Mouse (Mus musculus): ENCODE results near the gene Sec14l1.

Sec14l1 gene

DNA sequence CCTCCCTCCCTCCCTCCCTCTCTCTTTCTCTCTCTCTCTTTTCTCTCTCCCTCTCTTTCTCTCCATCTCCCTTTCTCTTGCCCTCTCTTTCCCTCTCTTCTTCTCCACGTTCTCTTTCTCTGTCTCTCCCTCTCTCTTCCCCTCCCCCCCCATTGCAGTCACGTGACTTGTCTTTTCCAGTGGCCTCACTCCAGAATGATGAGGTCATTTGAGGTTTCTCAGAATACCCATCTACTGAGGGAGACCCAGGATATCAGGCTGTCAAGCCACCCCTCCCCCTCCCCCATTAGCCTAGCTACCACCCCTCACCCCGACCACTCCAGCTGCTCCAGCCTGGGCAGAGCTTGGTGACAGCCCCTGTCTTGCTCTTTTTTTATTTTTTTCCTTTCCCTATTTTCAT, 68.3 kb downstream of the Sec14l1 start:
- DNase-seq (ENCODE audit: low spot score): no peak

- DNase-seq (ENCODE audit: low spot score): no peak
Observed at GRCm38 (mm10) chr11:117183841-117184240, 68.9 kb downstream of the Sec14l1 start.

DNA sequence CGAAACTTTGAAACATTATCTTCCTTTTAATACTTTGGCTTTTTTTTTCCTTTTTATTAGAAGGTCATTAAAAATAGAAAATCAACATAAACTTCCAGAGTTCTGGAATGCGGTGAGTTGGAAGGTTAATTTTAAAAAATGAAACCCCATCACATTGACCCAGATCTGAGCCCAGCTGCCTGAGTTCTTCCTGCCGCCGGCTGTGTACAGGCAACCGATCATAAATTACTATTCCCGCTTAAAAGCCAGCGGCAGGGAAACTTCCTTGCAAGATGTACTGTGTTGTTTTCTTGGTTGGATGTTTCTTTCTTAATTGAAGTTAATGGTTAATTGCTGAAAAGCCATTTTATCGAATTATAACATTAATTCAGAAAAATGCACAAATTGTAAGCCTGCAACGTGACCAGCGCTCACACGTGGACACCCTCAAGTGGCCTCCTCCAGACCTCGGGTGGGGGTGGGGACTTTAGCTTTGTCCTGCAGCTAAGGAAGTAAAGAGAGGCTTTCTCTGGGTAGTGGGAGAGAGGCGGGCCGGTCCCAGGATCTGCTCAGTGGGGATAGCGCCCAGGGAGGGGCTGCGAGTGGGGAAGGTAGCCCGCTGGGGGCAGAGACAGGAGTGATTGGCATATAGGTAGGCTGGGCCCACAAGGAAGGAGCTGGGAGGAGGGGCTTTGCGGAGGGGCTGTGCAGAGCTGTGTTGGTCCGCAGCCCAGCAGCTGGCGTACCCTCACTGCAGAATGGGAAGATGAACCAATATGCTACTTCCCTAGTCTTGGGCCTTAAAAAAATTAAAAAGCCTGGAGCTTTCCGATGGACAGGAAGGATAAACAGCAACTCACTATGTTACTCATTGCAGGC, 70.3 kb downstream of the Sec14l1 start:
- no peak for DNase-seq (ENCODE audit: low spot score)

- no peak for DNase-seq (ENCODE audit: low spot score)
Observed at GRCm38 (mm10) chr11:117191524-117191923, 76.6 kb downstream of the Sec14l1 start.

- no peak for DNase-seq (ENCODE audit: low spot score)
Observed at GRCm38 (mm10) chr11:117194475-117194937, 79.5 kb downstream of the Sec14l1 start.

GRCm38 (mm10) chr11:117195616-117196015, 80.6 kb downstream of the Sec14l1 start:
- no peak for DNase-seq (ENCODE audit: low spot score)

DNA sequence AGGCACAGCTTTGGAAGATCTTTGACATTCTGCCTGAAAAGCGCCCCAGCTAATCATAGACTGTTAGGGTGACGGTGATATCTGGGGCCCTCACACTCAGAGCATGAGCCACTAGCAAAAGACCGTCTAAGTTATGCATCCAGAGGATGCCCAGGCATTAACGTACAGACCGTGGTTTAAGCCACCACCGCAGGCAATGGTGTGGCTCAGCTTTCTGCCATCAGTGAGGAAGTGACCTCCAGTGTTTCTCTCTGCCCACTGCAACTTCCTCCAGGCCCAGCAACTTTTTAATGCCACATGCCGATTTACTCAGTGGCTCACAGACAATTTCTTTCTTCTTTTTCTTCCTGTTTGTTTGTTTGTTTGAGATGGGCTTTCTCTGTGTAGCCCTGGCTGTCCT, 81.7 kb downstream of the Sec14l1 start:
- no peak for DNase-seq (ENCODE audit: low spot score)

DNA sequence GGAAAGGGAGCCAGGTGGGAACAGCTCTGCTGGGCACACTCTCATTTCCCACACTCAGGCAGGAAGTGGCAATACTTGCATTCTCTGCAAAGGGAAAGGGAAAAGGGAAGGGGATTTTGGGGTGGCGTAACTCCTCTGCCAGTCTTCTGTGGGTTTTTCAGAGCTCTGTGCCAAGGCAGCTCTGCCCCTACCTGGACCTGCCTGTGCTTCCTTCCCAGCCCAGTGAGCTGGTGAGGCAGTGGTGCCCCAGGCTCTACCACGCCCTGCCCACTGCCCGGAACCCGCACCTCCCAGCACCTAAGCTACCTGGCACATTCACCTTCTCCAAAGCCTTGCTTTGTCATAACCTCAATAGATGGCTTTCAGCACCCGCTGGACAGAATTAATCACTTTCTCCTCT, 83.2 kb downstream of the Sec14l1 start:
- peak; percentile 41 for DNase-seq (ENCODE audit: low spot score)

DNA sequence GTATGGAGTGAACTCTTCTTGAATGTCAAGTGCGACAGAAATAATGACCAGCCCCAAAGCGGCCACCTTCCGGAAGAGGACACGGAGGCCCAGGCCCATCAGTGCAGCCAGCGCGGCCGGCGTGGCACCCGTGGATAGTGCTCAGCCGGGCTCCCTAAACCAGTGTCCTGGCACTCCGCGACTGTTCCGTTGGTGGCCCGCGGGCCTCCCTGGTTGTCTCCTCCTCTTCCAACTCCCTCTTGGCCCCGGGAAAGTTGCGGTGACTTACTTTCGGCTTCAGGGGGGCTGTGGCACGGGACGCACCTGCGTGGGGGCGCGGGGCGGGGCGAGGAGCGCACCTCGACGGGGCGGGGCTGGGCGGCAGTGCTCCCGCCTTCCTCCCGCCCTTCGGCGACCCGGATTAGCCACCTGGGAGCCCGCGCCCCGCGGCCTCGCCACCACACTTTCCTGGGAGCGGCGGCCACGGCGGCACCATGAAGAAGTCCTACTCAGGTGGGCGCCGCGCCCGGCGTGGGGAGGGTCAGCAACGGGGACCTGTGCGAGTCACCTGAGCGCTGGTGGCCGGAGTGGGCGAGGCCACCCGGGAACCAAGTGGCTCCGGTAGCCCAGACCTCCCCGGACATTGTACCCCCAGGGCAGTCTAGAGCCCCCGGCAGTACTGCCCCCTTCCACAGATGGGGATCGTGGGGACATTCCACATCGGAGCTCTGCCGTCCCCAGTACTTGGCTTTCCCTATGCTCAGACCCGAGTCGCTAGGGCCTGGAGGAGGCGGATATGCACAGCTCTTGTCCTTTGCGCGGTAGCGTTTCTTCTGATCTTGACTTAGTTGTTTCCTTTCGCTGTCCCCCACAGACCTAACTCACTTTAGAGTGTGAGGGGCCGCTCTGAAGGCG, 84.6 kb downstream of the Sec14l1 start, which contains the start of gene Sept9:
TSS of gene Sept9 (plus strand) at position 380 of the 894 bp plus-strand sequence.
- DNase-seq (ENCODE audit: low spot score): peak; percentile 66

- DNase-seq (ENCODE audit: low spot score): peak; percentile 79
Observed at GRCm38 (mm10) chr11:117201846-117202245, 86.9 kb downstream of the Sec14l1 start.

DNA sequence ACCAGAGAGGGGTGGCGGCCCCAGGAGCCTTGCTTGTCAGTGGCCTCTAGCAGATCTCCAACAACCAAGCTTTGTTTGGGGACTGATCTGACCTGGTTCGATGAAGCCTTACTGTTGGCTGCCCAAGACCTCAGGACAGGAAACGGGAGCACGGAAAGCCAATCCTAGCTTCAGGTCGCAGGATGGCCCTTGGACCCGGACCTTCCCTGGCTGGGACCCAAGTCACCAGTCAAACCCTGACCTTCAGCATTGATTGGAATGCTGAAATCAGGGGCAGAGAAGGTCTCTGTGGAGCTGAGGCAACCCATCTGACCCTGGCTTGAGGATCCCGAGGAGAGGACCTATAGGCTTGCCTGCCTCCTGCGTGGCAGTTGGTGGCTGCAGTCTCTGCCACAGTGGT, 89.6 kb downstream of the Sec14l1 start:
- no peak for DNase-seq (ENCODE audit: low spot score)

GRCm38 (mm10) chr11:117205042-117205441, 90.1 kb downstream of the Sec14l1 start:
- peak; percentile 86 for DNase-seq (ENCODE audit: low spot score)

DNA sequence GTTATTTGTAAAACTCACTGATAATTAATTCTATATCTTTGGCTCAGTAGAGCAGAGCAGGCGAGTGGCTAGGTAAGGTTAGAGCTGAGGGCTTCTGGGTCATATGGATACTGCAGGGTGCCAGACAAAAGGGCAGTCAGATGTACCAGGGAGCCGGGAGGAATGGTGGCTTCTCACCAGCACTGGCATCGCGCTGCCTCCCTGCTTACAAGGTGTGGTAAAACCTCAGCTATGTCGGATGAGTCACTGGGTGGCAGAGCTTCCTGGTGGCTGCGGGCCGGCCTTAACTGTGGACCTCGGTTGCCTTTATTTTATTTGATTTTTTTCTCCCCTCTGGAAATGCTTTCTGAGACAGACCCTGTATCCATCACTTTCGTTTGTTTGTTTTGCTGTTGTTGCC, 90.5 kb downstream of the Sec14l1 start:
- DNase-seq (ENCODE audit: low spot score): peak; percentile 74

- no peak for DNase-seq (ENCODE audit: low spot score)
Observed at GRCm38 (mm10) chr11:117207436-117207835, 92.5 kb downstream of the Sec14l1 start.

DNA sequence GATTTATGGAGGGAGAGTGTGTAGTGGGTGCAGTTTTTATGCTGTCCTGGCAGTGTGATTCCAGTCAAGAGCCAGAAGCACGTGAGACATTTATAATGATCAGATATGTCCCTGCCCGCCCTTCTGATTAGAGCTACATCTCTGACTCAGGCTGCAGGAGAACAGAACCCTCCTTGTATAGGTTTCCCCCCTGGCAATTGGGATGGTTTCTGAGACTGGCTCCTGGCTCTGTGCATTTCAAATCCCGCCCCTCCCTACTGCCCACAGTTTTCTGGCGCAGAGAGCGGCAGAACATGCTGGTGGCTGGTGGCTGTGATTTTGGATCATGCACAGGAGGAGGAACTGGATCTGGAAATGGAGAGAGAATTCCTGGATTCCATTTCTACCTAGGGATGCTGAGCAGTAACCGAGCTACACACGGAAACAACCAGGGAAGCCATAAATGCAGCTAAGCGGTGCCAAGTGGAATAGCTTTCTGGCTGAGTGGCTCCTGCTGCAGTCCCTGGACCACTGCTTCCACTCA, 93.2 kb downstream of the Sec14l1 start:
- DNase-seq (ENCODE audit: low spot score): no peak

Data from urinary bladder, postnatal 14 days (tissue).